Mouse (Mus musculus) limb, embryonic 14.5 days (tissue): ENCODE results near the gene Pex11b. TPM values are rescaled to one million over a fixed set of nuclear protein-coding genes. Genes with fewer than 3 reads are reported as not detected.
A peak's percentile ranks its signal among the peaks of the same experiment; 100 is the strongest.
"Not testable (repeated sequence)": the region's sequence is repeated elsewhere in the genome, so short reads cannot be mapped to it uniquely, and the experiment has no call there.

Experiments used
- ATAC-seq: fragments of 200-750 bp; cut with Nextera tagmentation; 2 replicates; pipeline ENCODE4 v1.8.0; 2017; ENCODE audit warnings: low read depth, moderate number of reproducible peaks, moderate TSS enrichment; ENCODE audit not compliant: low FRiP score
- DNase-seq: peaks from one replicate; pipeline ENCODE4 v3.0.0-alpha.2; 2015; ENCODE audit warnings: low spot score
- H3K27ac ChIP-seq: fragments of 300-500 bp; sonication (generic); replicated peaks from 2 replicates; pipeline ENCODE4 v1.5.1; 2014; ENCODE audit warnings: low read depth, mild to moderate bottlenecking, low read length, moderate library complexity, mixed read lengths
- H3K27me3 ChIP-seq: fragments of 300-500 bp; sonication (generic); 2 replicates; pipeline ENCODE4 v1.6.1; 2014; ENCODE audit warnings: low read length, mixed read lengths; ENCODE audit not compliant: control insufficient read depth, insufficient read depth
- H3K36me3 ChIP-seq: fragments of 300-500 bp; sonication (generic); 2 replicates; pipeline ENCODE4 v1.6.1; 2014; ENCODE audit warnings: mild to moderate bottlenecking, low read length, moderate library complexity, mixed read lengths; ENCODE audit not compliant: control insufficient read depth, insufficient read depth
- H3K4me1 ChIP-seq: fragments of 300-500 bp; sonication (generic); 2 replicates; pipeline ENCODE4 v1.6.1; 2014; ENCODE audit warnings: antibody characterized with exemption, low read length, mixed read lengths; ENCODE audit not compliant: control insufficient read depth, insufficient read depth
- H3K4me2 ChIP-seq: fragments of 300-500 bp; sonication (generic); replicated peaks from 2 replicates; pipeline ENCODE4 v1.6.1; 2014; ENCODE audit warnings: low read depth, mild to moderate bottlenecking, low read length, moderate library complexity; ENCODE audit not compliant: severe bottlenecking
- H3K4me3 ChIP-seq: fragments of 300-500 bp; sonication (generic); replicated peaks from 2 replicates; pipeline ENCODE4 v1.5.1; 2014; ENCODE audit warnings: low read length
- H3K9ac ChIP-seq: fragments of 300-500 bp; sonication (generic); 2 replicates; pipeline ENCODE4 v1.6.1; 2014; ENCODE audit warnings: mild to moderate bottlenecking, low read depth, low read length, moderate library complexity; ENCODE audit not compliant: severe bottlenecking
- H3K9me3 ChIP-seq: fragments of 300-500 bp; sonication (generic); 2 replicates; pipeline ENCODE4 v1.6.1; 2016; ENCODE audit warnings: low read length; ENCODE audit not compliant: control insufficient read depth
- POLR2A ChIP-seq: fragments of 200-500 bp; IDR thresholded peaks from 2 replicates; pipeline ENCODE4 v1.8.0; 2012; ENCODE audit warnings: inconsistent platforms, mild to moderate bottlenecking, moderate library complexity, borderline replicate concordance; ENCODE audit not compliant: insufficient read depth, insufficient read length; ENCODE audit errors: extremely low read depth
- whole genome bisulfite sequencing: fragments of 180-500 bp; shearing (Covaris S2); extraction: QIAGEN DNeasy Blood & Tissue Kit; methylation state at CpG from one replicate; pipeline ENCODE4 v1.1.7; 2014; 5-methylcytosine and 5-hydroxymethylcytosine counted together
- polyA plus RNA-seq, 2 experiments: library from polyadenylated mRNA; depleted of rRNA in 1 of 2; stranded (reverse) in 1 of 2; unstranded in 1 of 2; fragments of >200 nt; fragmentation: Nextera tagmentation in 1 of 2; extraction: Ambion mirVana in 1 of 2; gene quantifications; 2 replicates each; pipeline versions ENCODE4 v1.2.1 to v1.2.3; 2012 to 2014

Gene Pex11b
- polyA plus RNA-seq, 2 experiments: 53.0 to 62.2 TPM

DNA sequence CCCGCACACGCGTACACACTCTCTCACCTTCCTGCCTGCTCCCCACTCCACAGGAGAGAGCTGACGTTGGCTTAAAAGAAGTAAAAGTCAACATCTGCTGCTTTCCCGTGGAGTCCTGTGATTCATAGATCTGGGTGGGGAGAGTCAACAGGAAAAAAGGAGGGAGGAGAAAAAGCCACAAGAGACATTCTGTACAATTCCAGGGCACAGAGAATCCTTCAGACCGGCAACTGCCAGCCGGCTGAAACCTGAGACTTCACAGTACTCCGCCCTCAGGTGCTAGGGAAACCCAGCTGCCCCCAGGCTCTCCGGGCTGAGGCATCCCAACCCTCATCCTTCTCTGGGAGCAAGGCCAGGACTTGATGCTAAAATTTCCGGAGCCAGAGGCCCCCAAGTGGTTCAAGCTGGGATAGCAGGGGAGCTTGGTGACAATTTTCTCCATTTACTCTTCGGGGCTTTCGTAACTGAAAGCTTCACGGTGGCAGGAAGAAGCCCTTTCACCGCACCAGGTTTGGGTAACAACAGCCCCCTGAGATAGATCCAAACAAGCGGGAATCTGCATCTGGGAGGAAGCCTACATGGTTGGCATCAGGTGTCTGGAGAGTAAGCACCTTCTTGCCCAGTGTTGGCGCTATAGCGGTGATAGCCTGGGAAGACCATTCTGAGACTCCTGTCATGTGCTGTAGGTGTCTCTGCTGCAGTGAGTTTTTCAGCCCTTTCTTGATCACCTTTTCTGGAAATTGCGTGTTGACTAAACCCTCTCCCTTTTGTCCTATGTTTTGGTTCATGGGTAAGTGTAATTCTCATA lies 28.5 kb downstream of the Pex11b start:
- H3K9ac ChIP-seq: peak overlapping the region; percentile 37; the same call in 1 of the 2 replicates
- H3K4me2 ChIP-seq: peak overlapping the region; percentile 52
- ATAC-seq (peak; percentile 92), DNase-seq (peak; percentile 93)
- peaks cover 16% of the 10 kb centered on the region for H3K4me1 ChIP-seq
- no peak for TF ChIP-seq POLR2A
- H3K27me3 ChIP-seq: no peaks in the 10 kb centered on the region
- 5% methylated on average over 18 of the region's 18 CpGs for WGBS
- no peaks in the 10 kb centered on the region for H3K36me3 ChIP-seq
- H3K4me3 ChIP-seq: peak overlapping the region; percentile 23
- H3K9me3 ChIP-seq: no peaks in the 10 kb centered on the region
- H3K27ac ChIP-seq: peak overlapping the region; percentile 86

DNA sequence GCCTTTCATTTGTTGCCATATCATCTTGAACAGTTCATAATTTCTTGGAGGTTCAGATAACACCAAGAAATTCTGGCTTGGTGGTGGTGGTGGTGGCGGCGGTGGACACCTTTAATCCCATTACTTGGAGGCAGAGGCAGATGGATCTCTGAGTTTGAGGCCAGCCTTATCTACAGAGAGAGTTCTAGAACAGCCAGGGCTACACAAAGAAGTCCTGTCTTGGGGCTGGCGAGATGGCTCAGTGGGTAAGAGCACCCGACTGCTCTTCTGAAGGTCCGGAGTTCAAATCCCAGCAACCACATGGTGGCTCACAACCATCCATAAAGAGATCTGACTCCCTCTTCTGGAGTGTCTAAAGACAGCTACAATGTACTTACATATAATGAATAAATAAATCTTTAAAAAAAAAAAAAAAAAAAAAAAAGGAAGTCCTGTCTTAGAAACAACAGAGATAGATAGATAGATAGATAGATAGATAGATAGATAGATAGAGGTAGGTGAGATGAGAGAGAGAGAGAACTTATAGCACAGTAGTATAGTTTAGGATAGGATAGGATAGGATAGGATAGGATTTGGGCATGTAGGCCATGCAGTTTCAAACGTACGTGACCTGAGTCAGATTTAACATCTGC lies 30.7 kb downstream of the Pex11b start:
- H3K4me1 ChIP-seq: peaks cover 24% of the 10 kb centered on the region
- not testable (repeated sequence) for H3K36me3 ChIP-seq, H3K4me2 ChIP-seq, H3K4me3 ChIP-seq, H3K9me3 ChIP-seq, H3K9ac ChIP-seq, ATAC-seq, H3K27me3 ChIP-seq, DNase-seq, H3K27ac ChIP-seq
- WGBS: 86% methylated on average over 7 of the region's 7 CpGs

DNA sequence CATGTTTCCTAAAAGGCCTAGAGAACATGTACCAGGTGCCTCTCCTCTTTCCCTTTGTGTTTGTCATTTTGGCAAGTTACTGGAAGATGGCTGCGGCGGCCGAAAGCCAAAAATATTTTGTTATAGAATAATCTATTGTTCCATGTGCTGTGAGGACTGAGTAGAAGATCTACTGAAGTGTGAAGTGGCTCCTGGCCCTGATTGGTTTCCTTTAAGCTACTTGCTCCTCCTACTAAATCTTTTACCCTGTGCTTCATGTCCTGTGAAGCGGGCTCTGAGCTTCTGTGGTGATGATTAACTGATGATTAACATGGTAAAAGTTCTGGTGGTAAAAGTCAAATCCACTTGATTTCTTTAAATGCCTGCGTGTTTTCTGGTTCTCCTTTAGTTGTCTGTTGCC lies 31.7 kb downstream of the Pex11b start:
- Histone ChIP-seq H3K4me2 (no peak overlapping the region), H3K4me3 (no peak overlapping the region), H3K4me1 (peaks cover 24% of the 10 kb centered on the region), H3K9me3 (no peaks in the 10 kb centered on the region), H3K9ac (no peak overlapping the region), H3K27ac (no peak overlapping the region), H3K27me3 (no peaks in the 10 kb centered on the region), H3K36me3 (no peaks in the 10 kb centered on the region)
- TF ChIP-seq POLR2A: no peak
- ATAC-seq: no peak
- DNase-seq: no peak
- WGBS: 95% methylated on average over 5 of the region's 5 CpGs

DNA sequence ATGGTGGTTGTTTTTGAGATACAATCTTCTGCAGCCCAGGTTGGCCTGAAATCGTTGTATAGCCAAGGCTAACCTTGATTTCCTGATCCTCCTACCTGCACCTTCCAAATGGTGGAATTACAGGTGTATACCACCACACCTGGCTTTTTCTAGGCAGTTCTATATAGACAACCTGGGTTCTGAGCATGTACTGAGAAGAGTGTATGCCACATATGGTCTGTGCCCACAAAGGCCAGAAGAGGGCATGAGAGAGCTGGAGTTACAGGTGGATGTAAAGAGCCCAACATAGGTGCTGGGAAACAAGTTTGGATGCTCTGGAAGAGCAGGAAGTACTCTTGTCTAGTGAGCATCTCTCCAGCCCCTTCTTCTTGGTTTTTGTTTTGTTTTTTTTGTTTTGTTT lies 32.1 kb downstream of the Pex11b start:
- Histone ChIP-seq H3K36me3 (no peaks in the 10 kb centered on the region), H3K9ac (no peak overlapping the region), H3K27ac (no peak overlapping the region), H3K27me3 (no peaks in the 10 kb centered on the region), H3K4me3 (no peak overlapping the region), H3K4me1 (peaks cover 24% of the 10 kb centered on the region), H3K9me3 (no peaks in the 10 kb centered on the region), H3K4me2 (no peak overlapping the region)
- ATAC-seq (no peak), DNase-seq (no peak)
- 33% methylated on average over 1 of the region's 1 CpGs for WGBS
- no peak for TF ChIP-seq POLR2A

DNA sequence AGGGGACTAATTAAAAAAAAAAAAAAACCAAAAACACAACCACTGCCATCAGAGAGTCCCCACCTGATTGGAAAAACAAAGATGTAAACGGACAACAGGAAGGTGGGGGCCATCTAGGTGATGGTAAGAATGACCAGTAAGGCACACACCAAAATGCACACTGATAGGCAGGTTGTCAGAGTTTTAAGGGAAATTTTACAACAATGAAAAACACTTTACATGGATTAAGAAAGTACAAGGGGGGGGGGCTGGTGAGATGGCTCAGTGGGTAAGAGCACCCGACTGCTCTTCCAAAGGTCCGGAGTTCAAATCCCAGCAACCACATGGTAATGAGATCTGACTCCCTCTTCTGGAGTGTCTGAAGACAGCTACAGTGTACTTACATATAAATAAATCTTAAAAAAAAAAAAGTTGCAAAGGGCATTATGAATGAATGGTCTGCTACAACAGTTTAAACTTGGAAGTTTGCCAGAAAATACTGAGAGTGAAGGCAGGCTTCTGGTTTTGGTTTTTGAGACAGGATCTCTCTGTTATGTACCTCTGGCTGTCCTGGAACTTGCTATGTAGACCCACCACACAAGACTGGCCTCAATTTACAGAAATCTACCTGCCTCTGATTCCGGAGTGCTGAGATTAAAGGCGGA lies 33.4 kb downstream of the Pex11b start:
- Histone ChIP-seq H3K4me1 (peaks cover 16% of the 10 kb centered on the region), H3K4me3 (no peak overlapping the region), H3K4me2 (no peak overlapping the region), H3K9me3 (no peaks in the 10 kb centered on the region), H3K27me3 (no peaks in the 10 kb centered on the region), H3K36me3 (no peaks in the 10 kb centered on the region), H3K27ac (no peak overlapping the region), H3K9ac (no peak overlapping the region)
- 93% methylated on average over 5 of the region's 5 CpGs for WGBS
- no peak for DNase-seq
- no peak for TF ChIP-seq POLR2A
- no peak for ATAC-seq
